Mouse (Mus musculus): Measurements from ENCODE around the gene Slc8a1. TPM values are rescaled to one million over a fixed set of nuclear protein-coding genes. Genes with fewer than 3 reads are reported as not detected.

The Slc8a1 gene
- polyA plus RNA-seq, 1 experiment from 2014 or later: 0.94 TPM

GRCm38 (mm10) chr17:81669816-81670691 lies 68.1 kb downstream of the Slc8a1 start:
- DNase-seq (ENCODE audit: low spot score): peak; percentile 28

- peak; percentile 9 for DNase-seq (ENCODE audit: low spot score)
These were observed 68.9 kb downstream of the Slc8a1 start for GRCm38 (mm10) chr17:81669062-81669815.

GRCm38 (mm10) chr17:81668466-81668865 lies 69.7 kb downstream of the Slc8a1 start:
- DNase-seq (ENCODE audit: low spot score): no peak

- no peak for DNase-seq (ENCODE audit: low spot score)
These were observed 70.2 kb downstream of the Slc8a1 start for GRCm38 (mm10) chr17:81667935-81668334.

GRCm38 (mm10) chr17:81666551-81666950 lies 71.6 kb downstream of the Slc8a1 start:
- DNase-seq (ENCODE audit: low spot score): peak; percentile 10

GRCm38 (mm10) chr17:81664916-81665315 lies 73.3 kb downstream of the Slc8a1 start:
- DNase-seq (ENCODE audit: low spot score): no peak

- DNase-seq (ENCODE audit: low spot score): no peak
These were observed 80.3 kb downstream of the Slc8a1 start for GRCm38 (mm10) chr17:81657828-81658227.

GRCm38 (mm10) chr17:81654548-81654947 lies 83.6 kb downstream of the Slc8a1 start:
- no peak for DNase-seq (ENCODE audit: low spot score)

GRCm38 (mm10) chr17:81652958-81653357 lies 85.2 kb downstream of the Slc8a1 start:
- no peak for DNase-seq (ENCODE audit: low spot score)

GRCm38 (mm10) chr17:81636822-81637221 lies 101.4 kb downstream of the Slc8a1 start:
- no peak for DNase-seq (ENCODE audit: low spot score)

- no peak for DNase-seq (ENCODE audit: low spot score)
These were observed 107.7 kb downstream of the Slc8a1 start for GRCm38 (mm10) chr17:81630471-81630870.

- no peak for DNase-seq (ENCODE audit: low spot score)
These were observed 117.0 kb downstream of the Slc8a1 start for GRCm38 (mm10) chr17:81621188-81621644.

- DNase-seq (ENCODE audit: low spot score): no peak
These were observed 119.7 kb downstream of the Slc8a1 start for GRCm38 (mm10) chr17:81618461-81618860.

- no peak for DNase-seq (ENCODE audit: low spot score)
These were observed 121.9 kb downstream of the Slc8a1 start for GRCm38 (mm10) chr17:81616326-81616725.

GRCm38 (mm10) chr17:81615391-81615790 lies 122.8 kb downstream of the Slc8a1 start:
- no peak for DNase-seq (ENCODE audit: low spot score)

GRCm38 (mm10) chr17:81607515-81607914 lies 130.7 kb downstream of the Slc8a1 start:
- no peak for DNase-seq (ENCODE audit: low spot score)

GRCm38 (mm10) chr17:81606084-81606483 lies 132.1 kb downstream of the Slc8a1 start:
- DNase-seq (ENCODE audit: low spot score): no peak

- no peak for DNase-seq (ENCODE audit: low spot score)
These were observed 132.9 kb downstream of the Slc8a1 start for GRCm38 (mm10) chr17:81605219-81605660.

GRCm38 (mm10) chr17:81599072-81599471 lies 139.1 kb downstream of the Slc8a1 start:
- DNase-seq (ENCODE audit: low spot score): no peak

GRCm38 (mm10) chr17:81589791-81590190 lies 148.4 kb downstream of the Slc8a1 start:
- DNase-seq (ENCODE audit: low spot score): no peak

GRCm38 (mm10) chr17:81586759-81587158 lies 151.4 kb downstream of the Slc8a1 start:
- DNase-seq (ENCODE audit: low spot score): no peak
